In the genomic region with DNA sequence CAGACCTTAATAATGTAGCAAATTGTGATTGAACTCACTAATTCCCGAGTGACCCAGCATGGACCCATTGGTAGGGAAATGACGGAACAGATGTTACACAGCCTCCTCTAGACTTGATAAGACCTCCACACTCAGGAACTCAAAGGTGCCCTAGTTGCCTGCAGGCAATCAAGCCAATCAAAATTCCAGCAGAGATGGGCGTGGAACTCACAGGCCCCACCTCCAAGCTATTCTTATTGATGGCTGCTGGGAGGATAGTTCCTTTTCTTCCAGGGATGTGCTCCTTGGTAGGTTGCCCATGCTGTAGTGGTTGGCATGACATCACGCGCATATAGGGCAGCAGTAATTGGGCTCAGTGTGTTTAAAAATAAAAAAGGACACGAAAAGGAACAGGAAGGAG, we compare ENCODE assay signal across 2 mouse cellular contexts.
TF ChIP-seq lines count a peak whose summit lies in the region.

No protein-coding gene starts in this region.

TF ChIP-seq in CH12.LX, 34 proteins besides CTCF, POLR2A, EP300 and RAD21 (continued from another document):
- TF ChIP-seq NRF1 (IDR thresholded peaks at IDR 0.05; ENCODE audit: low read depth, low read length) = no peak
- TF ChIP-seq CHD2 (IDR thresholded peaks at IDR 0.05; ENCODE audit: low read length) = no peak
- TF ChIP-seq USF2 (conservative IDR thresholded peaks at IDR 0.05; ENCODE audit: low read depth, low read length) = no peak
- TF ChIP-seq RCOR1 (conservative IDR thresholded peaks at IDR 0.05; ENCODE audit: low read depth, low read length) = no peak
- TF ChIP-seq BHLHE40 (IDR thresholded peaks at IDR 0.05; ENCODE audit: low read depth, low read length) = no peak
- TF ChIP-seq ELF1 (IDR thresholded peaks at IDR 0.05; ENCODE audit: low read depth, low read length) = no peak
- TF ChIP-seq IRF4 (IDR thresholded peaks at IDR 0.05; ENCODE audit: low read depth, low read length) = no peak
- no peak for TF ChIP-seq TBP (conservative IDR thresholded peaks at IDR 0.05; ENCODE audit: low read depth, low read length)
- no peak for TF ChIP-seq USF1 (IDR thresholded peaks at IDR 0.05; ENCODE audit: low read depth, low read length)
- no peak for TF ChIP-seq ETS1 (conservative IDR thresholded peaks at IDR 0.05; ENCODE audit: low read depth, low read length)
- no peak for TF ChIP-seq POLR2AphosphoS2 (IDR thresholded peaks at IDR 0.05; ENCODE audit: low read depth, low read length)
- no peak for TF ChIP-seq ZNF384 (IDR thresholded peaks at IDR 0.05; ENCODE audit: low read depth, low read length)
- TF ChIP-seq SMC3 (IDR thresholded peaks at IDR 0.05; ENCODE audit: low read depth, low read length) = no peak
- TF ChIP-seq PAX5 (IDR thresholded peaks at IDR 0.05; ENCODE audit: low read length) = no peak
- TF ChIP-seq UBTF (IDR thresholded peaks at IDR 0.05; ENCODE audit: low read depth, low read length) = no peak

TF ChIP-seq in MEL, 35 proteins besides CTCF, POLR2A, EP300 and RAD21 (continued from another document):
- no peak for TF ChIP-seq BHLHE40 (IDR thresholded peaks at IDR 0.05; ENCODE audit: borderline replicate concordance, low read depth, low read length)
- TF ChIP-seq JUND (IDR thresholded peaks at IDR 0.05; ENCODE audit: low read depth, low read length) = no peak
- no peak for TF ChIP-seq UBTF (IDR thresholded peaks at IDR 0.05; ENCODE audit: borderline replicate concordance, insufficient read depth, low read depth, low read length)
- TF ChIP-seq TCF12 (IDR thresholded peaks at IDR 0.05; ENCODE audit: low read depth, low read length) = no peak
